Mouse (Mus musculus) C2C12 (cell line): ENCODE data around the gene Prkcz. TPM values are rescaled to one million over a fixed set of nuclear protein-coding genes. Genes with fewer than 3 reads are reported as not detected.

ENCODE experiments used
- H3K27me3 ChIP-seq: one replicate; pipeline ENCODE4 v1.6.1; 2011; ENCODE audit not compliant: control insufficient read depth, insufficient read depth, insufficient read length
- H3K36me3 ChIP-seq: one replicate; pipeline ENCODE4 v1.6.1; 2011; ENCODE audit not compliant: control insufficient read depth, insufficient read depth
- H3K4me3 ChIP-seq: one replicate; pipeline ENCODE4 v1.5.1; 2011; ENCODE audit warnings: mild to moderate bottlenecking, control low read depth; ENCODE audit not compliant: poor library complexity, insufficient read depth, severe bottlenecking
- H3K79me2 ChIP-seq: one replicate; pipeline ENCODE4 v1.6.1; 2011; ENCODE audit not compliant: control insufficient read depth, insufficient read depth
- H3K79me3 ChIP-seq: one replicate; pipeline ENCODE4 v1.6.1; 2011; ENCODE audit warnings: low read depth, control low read depth
- H3ac ChIP-seq: one replicate; pipeline ENCODE3; 2011; ENCODE audit warnings: low read depth; ENCODE audit not compliant: control insufficient read depth, insufficient read length
- CEBPB ChIP-seq: IDR thresholded peaks from one replicate; pipeline ENCODE4 v1.6.1; 2011; ENCODE audit warnings: low read depth, mild to moderate bottlenecking, control low read depth, moderate library complexity
- CTCF ChIP-seq: IDR thresholded peaks from one replicate; pipeline ENCODE4 v1.5.1; 2011; ENCODE audit not compliant: control insufficient read depth, insufficient read depth, insufficient read length
- FOSL1 ChIP-seq: IDR thresholded peaks from one replicate; pipeline ENCODE4 v1.8.0; 2011; ENCODE audit warnings: mild to moderate bottlenecking, low read length; ENCODE audit not compliant: poor library complexity, insufficient read depth, severe bottlenecking
- MAX ChIP-seq: IDR thresholded peaks from one replicate; pipeline ENCODE4 v1.6.1; 2011; ENCODE audit warnings: mild to moderate bottlenecking, control low read depth
- MYOD1 ChIP-seq: IDR thresholded peaks from one replicate; pipeline ENCODE4 v1.6.1; 2011; ENCODE audit warnings: low read depth; ENCODE audit not compliant: control insufficient read depth, insufficient read length
- MYOG ChIP-seq: IDR thresholded peaks from one replicate; pipeline ENCODE4 v1.6.1; 2011; ENCODE audit not compliant: control insufficient read depth, insufficient read length; ENCODE audit errors: extremely low read depth
- USF1 ChIP-seq: IDR thresholded peaks from one replicate; pipeline ENCODE4 v1.6.1; 2011; ENCODE audit warnings: low read depth, mild to moderate bottlenecking, control low read depth, moderate library complexity
- polyA plus RNA-seq: library from polyadenylated mRNA; unstranded; fragments of >200 nt; fragmentation: generic; extraction: Trizol; gene quantifications from one replicate; pipeline ENCODE4 v1.2.1, GENCODE M21; 2012; ENCODE audit warnings: missing spikeins

Prkcz gene
- polyA plus RNA-seq, 1 experiment, result 0.06 TPM

DNA sequence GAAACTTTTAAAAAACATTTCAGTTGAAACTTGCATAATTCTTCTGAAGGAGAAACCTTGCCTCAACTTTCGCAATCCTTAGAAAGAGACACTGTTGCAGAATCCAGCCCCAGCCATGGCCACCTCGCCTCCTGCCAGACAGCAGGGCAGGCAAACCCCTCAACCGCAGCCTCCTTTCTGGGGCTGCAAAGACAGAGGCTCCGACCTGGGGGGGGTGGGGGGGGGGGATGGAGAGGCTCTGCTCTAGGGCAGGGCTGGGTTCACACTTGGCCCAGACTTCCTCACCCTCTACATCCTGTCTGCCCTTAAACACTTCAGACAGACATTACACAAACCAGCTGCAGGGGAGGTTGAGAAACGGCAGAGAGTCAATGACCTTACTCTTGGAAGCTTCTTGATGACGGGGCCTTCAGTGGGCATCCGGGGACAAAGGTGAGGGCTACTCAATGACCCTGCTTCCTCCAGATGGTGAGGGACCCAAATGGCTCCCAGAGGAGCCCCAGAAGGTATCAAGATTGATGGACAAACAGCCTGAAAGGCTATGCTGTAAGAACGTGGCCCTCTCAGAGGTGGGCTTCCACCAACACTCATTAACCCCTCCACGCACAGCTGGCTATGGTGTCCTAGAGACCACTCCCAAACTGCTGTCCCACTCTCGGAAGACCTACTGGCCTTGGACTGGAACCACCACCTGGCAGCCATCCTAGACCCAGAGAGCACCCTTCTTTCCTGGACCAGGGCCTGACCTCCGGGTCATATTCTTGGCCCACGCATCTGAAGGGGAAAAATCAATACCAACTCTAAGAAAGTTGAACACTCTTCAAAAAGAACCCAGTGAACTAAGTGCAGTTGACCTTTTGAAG, 143.7 kb downstream of the Prkcz start:
- no peak overlapping the region for H3ac ChIP-seq
- H3K36me3 ChIP-seq, result peaks cover 9% of the 10 kb centered on the region
- H3K79me2 ChIP-seq, result peaks cover 100% of the 10 kb centered on the region
- peaks cover 91% of the 10 kb centered on the region for H3K79me3 ChIP-seq
- no peak for TF ChIP-seq FOSL1
- TF ChIP-seq CEBPB, result peak; percentile 82
- TF ChIP-seq MAX, result no peak
- no peak for TF ChIP-seq MYOG
- no peak for TF ChIP-seq CTCF
- no peak for TF ChIP-seq USF1
- no peak for TF ChIP-seq MYOD1
- H3K4me3 ChIP-seq, result no peak overlapping the region
- H3K27me3 ChIP-seq, result no peaks in the 10 kb centered on the region

DNA sequence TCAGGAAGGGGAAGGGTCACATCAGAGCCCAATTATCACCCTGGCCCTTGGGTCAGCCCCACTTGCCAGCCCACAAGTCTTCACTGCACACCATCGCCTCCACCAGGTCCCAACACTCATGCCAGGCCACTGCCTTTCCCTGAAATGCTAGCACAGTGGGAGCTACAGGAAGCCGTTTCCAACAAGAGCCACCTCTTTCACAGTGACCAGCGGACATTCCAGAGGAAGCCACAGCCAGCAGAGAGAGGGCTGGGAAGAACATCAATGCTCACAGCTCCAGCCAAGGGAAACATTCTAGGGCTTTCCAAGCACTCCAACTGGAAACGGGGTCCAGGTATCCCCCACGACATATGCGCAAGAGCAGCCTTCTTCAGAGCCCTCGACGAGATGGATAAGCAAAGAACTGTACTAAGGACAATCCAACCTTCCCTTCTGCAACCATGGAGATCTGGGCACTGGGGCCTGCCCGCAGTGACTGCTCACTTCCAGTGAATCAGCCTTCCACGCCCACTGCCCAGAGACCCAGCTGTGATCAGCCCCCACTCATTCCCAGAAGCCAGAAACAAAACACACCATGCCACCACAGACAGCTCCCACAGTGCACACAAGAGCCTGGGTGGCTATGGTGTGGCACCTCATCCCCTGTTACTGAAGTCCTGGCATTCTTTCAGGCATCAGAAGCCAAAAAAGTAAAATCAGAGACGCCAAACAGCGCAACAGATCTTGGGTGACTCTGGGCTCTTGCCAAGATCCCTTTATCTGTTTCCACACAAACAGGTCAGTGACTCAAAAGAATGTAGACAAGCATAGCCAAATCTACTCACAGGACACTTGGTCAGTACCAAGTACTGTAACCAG, 145.2 kb downstream of the Prkcz start:
- H3ac ChIP-seq, result no peak overlapping the region
- H3K36me3 ChIP-seq, result peaks cover 9% of the 10 kb centered on the region
- H3K27me3 ChIP-seq, result no peaks in the 10 kb centered on the region
- peak; percentile 65 for TF ChIP-seq MYOD1
- no peak for TF ChIP-seq MAX
- H3K79me3 ChIP-seq, result peaks cover 94% of the 10 kb centered on the region
- H3K4me3 ChIP-seq, result no peak overlapping the region
- peaks cover 100% of the 10 kb centered on the region for H3K79me2 ChIP-seq

DNA sequence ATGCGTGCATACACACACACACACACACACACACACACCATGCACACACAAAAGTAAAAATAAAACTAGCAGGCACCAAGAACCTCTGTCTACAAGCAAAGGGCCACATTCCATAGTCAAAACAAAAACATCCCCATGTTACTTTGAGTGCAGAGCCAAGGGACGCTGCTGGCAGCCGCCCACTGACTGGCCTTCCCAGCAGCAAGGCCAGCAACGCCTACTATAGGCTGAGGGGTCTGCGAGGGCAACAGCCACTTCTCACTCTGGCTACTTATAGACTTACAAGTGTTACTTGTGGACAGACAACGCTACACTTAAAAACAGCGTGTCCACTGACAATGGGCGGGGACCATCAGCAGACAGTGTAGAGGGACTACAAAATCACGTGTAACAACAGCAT, 146.0 kb downstream of the Prkcz start:
- Histone ChIP-seq H3ac (no peak overlapping the region), H3K79me2 (peaks cover 100% of the 10 kb centered on the region), H3K79me3 (peaks cover 94% of the 10 kb centered on the region), H3K36me3 (peaks cover 9% of the 10 kb centered on the region), H3K27me3 (no peaks in the 10 kb centered on the region), H3K4me3 (no peak overlapping the region)
- TF ChIP-seq FOSL1 (no peak), CTCF (no peak), CEBPB (no peak), MYOD1 (no peak), MYOG (no peak), USF1 (no peak), MAX (no peak)

DNA sequence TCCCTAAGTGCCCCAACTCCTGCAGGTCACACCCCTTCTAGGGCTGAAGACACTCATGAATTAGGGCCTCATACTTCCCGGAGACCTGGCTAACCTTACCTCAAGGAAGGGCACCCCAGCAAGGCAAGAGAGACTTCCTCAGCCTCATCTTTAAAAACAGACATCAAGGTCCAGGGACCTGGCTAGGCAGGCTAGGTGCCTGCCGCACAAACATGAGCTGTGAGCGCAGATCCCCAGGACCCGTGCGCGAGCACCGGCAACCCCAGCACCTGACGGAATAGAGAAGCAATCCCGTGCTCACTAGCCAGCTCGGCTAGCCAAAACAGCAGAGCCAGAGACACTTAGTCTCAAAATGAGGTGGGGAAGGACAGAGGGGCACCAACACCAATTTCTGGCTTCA, 146.4 kb downstream of the Prkcz start:
- H3K79me3 ChIP-seq, result peaks cover 94% of the 10 kb centered on the region
- no peak overlapping the region for H3ac ChIP-seq
- no peak overlapping the region for H3K4me3 ChIP-seq
- no peak for TF ChIP-seq MAX
- TF ChIP-seq MYOD1, result no peak
- no peak for TF ChIP-seq USF1
- TF ChIP-seq MYOG, result no peak
- no peak for TF ChIP-seq FOSL1
- no peak for TF ChIP-seq CEBPB
- no peak for TF ChIP-seq CTCF
- peaks cover 9% of the 10 kb centered on the region for H3K36me3 ChIP-seq
- H3K27me3 ChIP-seq, result no peaks in the 10 kb centered on the region
- H3K79me2 ChIP-seq, result peaks cover 100% of the 10 kb centered on the region

- peaks cover 94% of the 10 kb centered on the region for H3K79me3 ChIP-seq
- peaks cover 9% of the 10 kb centered on the region for H3K36me3 ChIP-seq
- H3K79me2 ChIP-seq, result peaks cover 100% of the 10 kb centered on the region
- TF ChIP-seq USF1 (no peak), MYOD1 (no peak), CTCF (no peak), FOSL1 (no peak), MYOG (no peak), CEBPB (no peak), MAX (no peak)
- no peak overlapping the region for H3ac ChIP-seq
- H3K4me3 ChIP-seq, result no peak overlapping the region
- no peaks in the 10 kb centered on the region for H3K27me3 ChIP-seq
These were observed 147.0 kb downstream of the Prkcz start for GRCm38 (mm10) chr4:155214188-155214587.
